Mouse (Mus musculus) urinary bladder, adult 18-20 months (tissue): Measurements from ENCODE around the gene Gpr84.
A peak's percentile ranks its signal among the peaks of the same experiment; 100 is the strongest.

Source experiments
- DNase-seq, 2 experiments: peaks; one replicate each; pipeline ENCODE4 v3.0.0; 2022; ENCODE audit warnings: low spot score in 2 of 2, mixed read lengths in 2 of 2

The Gpr84 gene

GRCm38 (mm10) chr15:103310365-103310910 is at the start of gene Gpr84:
Gene Gpr84, minus strand, starts transcription at chr15:103310612.
- DNase-seq, result no peak

- DNase-seq, result no peak
These were observed 49.6 kb upstream of the Gpr84 start for GRCm38 (mm10) chr15:103359869-103360602.

GRCm38 (mm10) chr15:103359122-103359510 is 48.7 kb upstream of the Gpr84 start:
- DNase-seq, result no peak

- DNase-seq, result no peak
These were observed 48.1 kb upstream of the Gpr84 start for GRCm38 (mm10) chr15:103358278-103359121.

- no peak for DNase-seq
These were observed 47.4 kb upstream of the Gpr84 start for GRCm38 (mm10) chr15:103357817-103358216.

GRCm38 (mm10) chr15:103356130-103356529 is 45.7 kb upstream of the Gpr84 start:
- DNase-seq, result no peak

- no peak for DNase-seq
These were observed 45.0 kb upstream of the Gpr84 start for GRCm38 (mm10) chr15:103355420-103355819.

GRCm38 (mm10) chr15:103354690-103355089 is 44.3 kb upstream of the Gpr84 start:
- DNase-seq, result no peak

- no peak for DNase-seq
These were observed 43.3 kb upstream of the Gpr84 start for GRCm38 (mm10) chr15:103353511-103354256.

- DNase-seq, result peak in 1 of 2 experiments; percentile 36
These were observed 42.4 kb upstream of the Gpr84 start for GRCm38 (mm10) chr15:103352856-103353255.

GRCm38 (mm10) chr15:103347275-103347684 is 36.9 kb upstream of the Gpr84 start:
- DNase-seq, result no peak

- DNase-seq, result no peak
These were observed 35.4 kb upstream of the Gpr84 start for GRCm38 (mm10) chr15:103345789-103346188.

GRCm38 (mm10) chr15:103343556-103343955 is 33.1 kb upstream of the Gpr84 start:
- no peak for DNase-seq

- DNase-seq, result no peak
These were observed 32.6 kb upstream of the Gpr84 start for GRCm38 (mm10) chr15:103343008-103343407.

GRCm38 (mm10) chr15:103342415-103342814 is 32.0 kb upstream of the Gpr84 start:
- DNase-seq, result no peak

- DNase-seq, result no peak
These were observed 31.1 kb upstream of the Gpr84 start for GRCm38 (mm10) chr15:103341547-103341946.

GRCm38 (mm10) chr15:103340786-103341185 is 30.4 kb upstream of the Gpr84 start:
- no peak for DNase-seq

GRCm38 (mm10) chr15:103339961-103340337 is 29.5 kb upstream of the Gpr84 start, which contains the start of gene Zfp385a:
Gene Zfp385a, minus strand, starts transcription at chr15:103340093.
- peak in 1 of 2 experiments; percentile 58 for DNase-seq

- peak in 1 of 2 experiments; percentile 61 for DNase-seq
These were observed 29.0 kb upstream of the Gpr84 start for GRCm38 (mm10) chr15:103339166-103339960.

GRCm38 (mm10) chr15:103338829-103339165 is 28.4 kb upstream of the Gpr84 start:
- no peak for DNase-seq
